Mouse (Mus musculus) CH12F3 (cell line): ENCODE measurements around the gene 9330159F19Rik.

Experiments used
- in situ Hi-C: fragments of 300-500 bp; cut with MboI; formaldehyde crosslinking; loops from 2 replicates; pipeline ENCODE4 v1.14.3; 2020; ENCODE audit warnings: low sequenced_read_pairs

The 9330159F19Rik gene

GRCm38 (mm10) chr10:29211453-29211852, at the start of gene 9330159F19Rik:
Gene 9330159F19Rik, plus strand, starts transcription at chr10:29211606.
- in situ Hi-C loops, result no loop called here

- in situ Hi-C loops, result no loop called here
These were observed 49.7 kb upstream of the 9330159F19Rik start for GRCm38 (mm10) chr10:29161664-29162063.

- in situ Hi-C loops, result no loop called here
These were observed 37.6 kb upstream of the 9330159F19Rik start for GRCm38 (mm10) chr10:29173778-29174177.

- in situ Hi-C loops, result no loop called here
These were observed 35.8 kb upstream of the 9330159F19Rik start for GRCm38 (mm10) chr10:29175656-29176055.

- in situ Hi-C loops, result no loop called here
These were observed 34.5 kb upstream of the 9330159F19Rik start for GRCm38 (mm10) chr10:29176881-29177280.

GRCm38 (mm10) chr10:29178003-29178402, 33.4 kb upstream of the 9330159F19Rik start:
- in situ Hi-C loops, result no loop called here

GRCm38 (mm10) chr10:29180210-29180609, 31.2 kb upstream of the 9330159F19Rik start:
- in situ Hi-C loops, result no loop called here

- in situ Hi-C loops, result no loop called here
These were observed 30.4 kb upstream of the 9330159F19Rik start for GRCm38 (mm10) chr10:29181046-29181445.

GRCm38 (mm10) chr10:29193769-29194168, 17.6 kb upstream of the 9330159F19Rik start:
- in situ Hi-C loops, result no loop called here

GRCm38 (mm10) chr10:29196811-29197210, 14.6 kb upstream of the 9330159F19Rik start:
- in situ Hi-C loops, result no loop called here

- in situ Hi-C loops, result no loop called here
These were observed 12.8 kb upstream of the 9330159F19Rik start, which contains the start of gene Gm49353 for GRCm38 (mm10) chr10:29198642-29199041. Gene Gm49353, plus strand, starts transcription at chr10:29198954.

GRCm38 (mm10) chr10:29199835-29200234, 11.6 kb upstream of the 9330159F19Rik start:
- in situ Hi-C loops, result no loop called here

GRCm38 (mm10) chr10:29200609-29201008, 10.8 kb upstream of the 9330159F19Rik start:
- in situ Hi-C loops, result no loop called here

GRCm38 (mm10) chr10:29206730-29207129, 4.7 kb upstream of the 9330159F19Rik start:
- in situ Hi-C loops, result no loop called here

GRCm38 (mm10) chr10:29208735-29209134, 2.7 kb upstream of the 9330159F19Rik start:
- in situ Hi-C loops, result no loop called here

GRCm38 (mm10) chr10:29213534-29214100, 2.2 kb downstream of the 9330159F19Rik start:
- in situ Hi-C loops, result no loop called here

GRCm38 (mm10) chr10:29216957-29217356, 5.6 kb downstream of the 9330159F19Rik start:
- in situ Hi-C loops, result no loop called here

- in situ Hi-C loops, result no loop called here
These were observed 6.0 kb downstream of the 9330159F19Rik start for GRCm38 (mm10) chr10:29217451-29217850.

GRCm38 (mm10) chr10:29225329-29225728, 13.9 kb downstream of the 9330159F19Rik start:
- in situ Hi-C loops, result no loop called here

- in situ Hi-C loops, result no loop called here
These were observed 19.8 kb downstream of the 9330159F19Rik start for GRCm38 (mm10) chr10:29231208-29231607.
